Mouse (Mus musculus): Measurements from ENCODE around the gene Zfp747. TPM values are rescaled to one million over a fixed set of nuclear protein-coding genes. Genes with fewer than 3 reads are reported as not detected.
A peak's percentile ranks its signal among the peaks of the same experiment; 100 is the strongest.
"Not testable (repeated sequence)": the region's sequence is repeated elsewhere in the genome, so short reads cannot be mapped to it uniquely, and the experiment has no call there.

The Zfp747 gene
- polyA plus RNA-seq, 1 experiment from 2014 or later, result 5.4 TPM

DNA sequence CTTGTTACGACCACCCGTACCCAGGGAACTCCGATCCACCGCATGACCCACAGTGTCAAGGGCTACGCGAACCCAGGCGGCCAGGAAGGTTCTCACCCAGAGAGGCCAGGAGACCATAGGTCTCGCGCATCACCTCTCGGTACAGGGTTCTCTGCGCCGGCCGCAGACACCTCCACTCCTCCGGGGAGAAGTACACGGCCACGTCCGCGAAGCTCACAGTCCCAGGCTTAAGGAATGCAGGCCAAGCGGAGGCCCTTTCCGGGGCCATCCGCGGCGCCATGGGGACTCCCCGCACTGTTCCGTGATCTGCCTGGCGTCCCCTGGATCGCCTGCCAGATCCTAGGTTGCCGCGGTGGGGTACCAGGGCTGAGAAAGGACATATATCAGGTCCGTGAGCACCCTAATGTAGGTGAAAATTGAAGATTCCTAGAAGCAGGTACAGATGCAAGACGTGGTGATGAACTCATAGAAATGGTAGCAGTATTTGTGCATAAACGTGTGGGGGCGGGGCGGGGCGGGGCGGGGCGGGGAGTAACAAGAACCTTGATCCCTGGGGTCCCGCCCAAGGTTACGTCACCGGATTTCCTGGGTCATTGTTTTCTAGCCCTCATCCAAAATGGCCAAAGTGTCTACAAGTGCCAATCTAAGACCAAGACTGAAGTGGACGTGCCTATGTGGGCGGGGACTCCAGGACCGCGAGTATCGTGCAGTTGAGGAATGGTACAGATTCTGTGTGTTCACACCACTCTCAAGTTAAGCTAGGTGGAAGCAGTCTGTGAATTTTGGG is 17.5 kb upstream of the Zfp747 start, which contains the start of gene E430018J23Rik:
E430018J23Rik (minus strand) TSS at position 473 of the 787 bp plus-strand sequence.
- H3K4me2 ChIP-seq (replicated peaks; ENCODE audit: low read depth), result peak within 1 kb of the TSS; percentile 75
- 0 out of 2 replicates have a peak, but pooled peaks cover 2% of the 10 kb centered on the region for H3K4me1 ChIP-seq (replicated peaks; ENCODE audit: control insufficient read depth, insufficient read depth)
- H3K27me3 ChIP-seq (ENCODE audit: control insufficient read depth, insufficient read depth, low read length), result no peaks in the 10 kb centered on the region
- H3K4me3 ChIP-seq (ENCODE audit: low read depth, low read length), result peak within 1 kb of the TSS; percentile 76
- WGBS, result under 1% methylated on average over 42 of the region's 45 CpGs
- H3K9ac ChIP-seq (ENCODE audit: low read length), result peak within 1 kb of the TSS; percentile 87
- peaks cover 2% of the 10 kb centered on the region; the same call in 1 of the 2 replicates for H3K36me3 ChIP-seq (ENCODE audit: control insufficient read depth, insufficient read depth, low read length)
- DNase-seq (ENCODE audit: low spot score) (peak; percentile 98), ATAC-seq (ENCODE audit: low FRiP score, low TSS enrichment) (peak; percentile 97)
- no peak for TF ChIP-seq EP300 (optimal IDR thresholded peaks at IDR 0.05)
- no peak for TF ChIP-seq CTCF (IDR thresholded peaks at IDR 0.05; ENCODE audit: low read depth)
- peak within 1 kb of the TSS; percentile 93 for H3K27ac ChIP-seq (replicated peaks)
- H3K9me3 ChIP-seq (ENCODE audit: control insufficient read depth, low read length), result no peaks in the 10 kb centered on the region

DNA sequence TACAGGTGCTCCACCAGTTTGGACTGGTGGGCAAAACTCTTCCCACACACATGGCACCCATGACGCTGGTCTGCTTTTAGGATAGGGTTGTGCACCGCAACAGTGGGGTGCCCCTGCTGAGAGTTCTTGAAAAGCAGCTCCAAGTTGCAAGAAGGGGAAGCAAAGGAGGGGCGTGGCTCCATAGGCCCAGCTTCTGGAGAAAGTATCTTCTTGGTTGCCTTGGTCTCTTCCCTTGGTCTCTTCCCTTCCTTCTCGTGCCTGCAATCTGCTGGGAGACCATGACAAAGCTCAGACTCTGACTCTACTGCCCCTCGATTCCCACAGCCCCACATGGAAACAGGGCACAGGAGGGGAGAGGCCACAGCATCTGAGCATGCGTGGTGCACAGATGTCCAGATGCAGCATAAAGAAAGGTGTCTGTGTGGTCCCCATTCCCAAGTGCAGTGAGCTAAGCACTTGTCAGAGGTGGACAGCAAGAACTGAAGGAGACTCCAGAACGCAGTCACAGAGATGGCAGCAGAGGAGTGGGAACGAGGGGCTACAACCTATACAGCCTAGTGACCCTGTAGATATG is 16.5 kb upstream of the Zfp747 start:
- H3K9me3 ChIP-seq (ENCODE audit: control insufficient read depth, low read length), result no peaks in the 10 kb centered on the region
- H3K4me1 ChIP-seq (replicated peaks; ENCODE audit: control insufficient read depth, insufficient read depth), result 0 out of 2 replicates have a peak, but pooled peaks cover 2% of the 10 kb centered on the region
- H3K4me2 ChIP-seq (replicated peaks; ENCODE audit: low read depth), result peak overlapping the region; percentile 75
- WGBS, result 79% methylated on average over 8 of the region's 8 CpGs
- no peaks in the 10 kb centered on the region for H3K27me3 ChIP-seq (ENCODE audit: control insufficient read depth, insufficient read depth, low read length)
- H3K4me3 ChIP-seq (ENCODE audit: low read depth, low read length), result peak overlapping the region; percentile 76
- ATAC-seq (ENCODE audit: low FRiP score, low TSS enrichment), result no peak
- no peak for DNase-seq (ENCODE audit: low spot score)
- H3K9ac ChIP-seq (ENCODE audit: low read length), result peak overlapping the region; percentile 87
- H3K27ac ChIP-seq (replicated peaks), result no peak overlapping the region
- TF ChIP-seq CTCF (IDR thresholded peaks at IDR 0.05; ENCODE audit: low read depth) (no peak), EP300 (optimal IDR thresholded peaks at IDR 0.05) (no peak)
- peaks cover 2% of the 10 kb centered on the region; the same call in 1 of the 2 replicates for H3K36me3 ChIP-seq (ENCODE audit: control insufficient read depth, insufficient read depth, low read length)

DNA sequence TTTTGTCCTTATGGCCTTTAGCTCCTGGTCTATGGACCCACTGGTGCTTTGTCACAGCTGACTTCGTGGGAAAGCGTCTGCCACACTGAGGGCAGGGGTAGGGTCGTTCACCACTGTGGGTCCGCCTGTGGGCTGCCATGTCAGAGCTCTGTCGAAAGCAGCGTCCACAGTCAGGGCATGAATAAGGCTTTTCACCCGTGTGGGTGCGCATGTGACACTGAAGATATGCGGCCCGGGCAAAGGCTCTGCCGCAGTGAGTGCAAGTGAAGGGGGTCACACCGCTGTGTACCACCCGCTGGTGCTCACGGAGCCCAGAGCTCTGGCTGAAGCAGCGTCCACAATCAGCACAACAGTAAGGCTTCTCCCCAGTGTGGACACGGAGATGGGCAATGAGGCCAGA is 15.7 kb upstream of the Zfp747 start:
- Histone ChIP-seq H3K4me2 (replicated peaks; ENCODE audit: low read depth) (no peak overlapping the region), H3K27me3 (ENCODE audit: control insufficient read depth, insufficient read depth, low read length) (no peaks in the 10 kb centered on the region), H3K9ac (ENCODE audit: low read length) (no peak overlapping the region), H3K27ac (replicated peaks) (no peak overlapping the region), H3K36me3 (ENCODE audit: control insufficient read depth, insufficient read depth, low read length) (peaks cover 2% of the 10 kb centered on the region; the same call in 1 of the 2 replicates), H3K4me3 (ENCODE audit: low read depth, low read length) (no peak overlapping the region), H3K4me1 (replicated peaks; ENCODE audit: control insufficient read depth, insufficient read depth) (0 out of 2 replicates have a peak, but pooled peaks cover 2% of the 10 kb centered on the region), H3K9me3 (ENCODE audit: control insufficient read depth, low read length) (no peaks in the 10 kb centered on the region)
- WGBS, result 97% methylated on average over 16 of the region's 16 CpGs
- ATAC-seq (ENCODE audit: low FRiP score, low TSS enrichment), result no peak
- TF ChIP-seq EP300 (optimal IDR thresholded peaks at IDR 0.05) (no peak), CTCF (IDR thresholded peaks at IDR 0.05; ENCODE audit: low read depth) (no peak)
- DNase-seq (ENCODE audit: low spot score), result no peak

DNA sequence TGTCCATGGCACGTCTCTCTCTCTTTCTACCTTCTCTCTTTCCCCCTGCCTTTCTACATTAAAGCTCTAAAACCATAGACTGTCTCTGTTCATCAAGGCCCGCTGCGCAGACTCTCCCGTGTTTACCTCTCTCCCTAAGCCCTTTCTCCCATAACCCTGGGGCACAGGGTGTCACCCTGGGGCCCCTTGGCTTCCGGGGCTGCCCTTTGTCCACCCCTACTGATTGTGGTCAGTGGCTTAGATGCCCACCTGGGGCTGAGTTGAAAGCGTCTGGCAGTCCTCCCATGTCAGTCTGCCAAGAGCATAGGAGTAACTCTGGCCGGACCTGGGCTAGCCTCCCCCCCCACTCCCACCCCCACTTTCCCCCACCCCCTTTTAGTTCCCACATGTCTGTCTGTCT is 14.5 kb upstream of the Zfp747 start:
- 75% methylated on average over 7 of the region's 7 CpGs for WGBS
- no peak for ATAC-seq (ENCODE audit: low FRiP score, low TSS enrichment)

DNA sequence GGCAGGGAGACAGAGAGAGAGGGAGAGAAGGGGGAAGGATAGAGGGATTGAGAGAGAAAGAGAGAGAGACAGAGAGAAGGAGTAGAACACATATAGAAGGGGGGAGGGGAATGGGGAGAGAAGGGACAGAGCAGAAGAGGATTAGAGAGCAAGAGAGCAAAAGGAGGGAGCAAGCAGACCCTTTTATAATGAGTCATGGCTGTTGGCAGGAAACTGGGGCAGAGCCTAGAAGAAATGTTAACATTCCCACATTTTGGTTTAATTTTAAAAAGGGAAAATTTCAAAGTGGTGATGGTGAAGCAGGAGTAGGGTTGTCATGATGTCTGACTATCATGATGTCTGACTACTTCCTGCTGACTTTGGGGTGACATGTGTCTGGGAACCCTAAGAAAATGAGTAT is 12.4 kb upstream of the Zfp747 start:
- not testable (repeated sequence) for H3K36me3 ChIP-seq (ENCODE audit: control insufficient read depth, insufficient read depth, low read length); H3K4me2 ChIP-seq (replicated peaks; ENCODE audit: low read depth); H3K4me1 ChIP-seq (replicated peaks; ENCODE audit: control insufficient read depth, insufficient read depth); H3K4me3 ChIP-seq (ENCODE audit: low read depth, low read length); H3K9ac ChIP-seq (ENCODE audit: low read length); H3K27ac ChIP-seq (replicated peaks); H3K27me3 ChIP-seq (ENCODE audit: control insufficient read depth, insufficient read depth, low read length); DNase-seq (ENCODE audit: low spot score); H3K9me3 ChIP-seq (ENCODE audit: control insufficient read depth, low read length); ATAC-seq (ENCODE audit: low FRiP score, low TSS enrichment)

More for the DNA sequence above, 14.5 kb upstream of the Zfp747 start:
- Histone ChIP-seq H3K9me3 (ENCODE audit: control insufficient read depth, low read length) (no peaks in the 10 kb centered on the region), H3K4me3 (ENCODE audit: low read depth, low read length) (no peak overlapping the region), H3K27me3 (ENCODE audit: control insufficient read depth, insufficient read depth, low read length) (no peaks in the 10 kb centered on the region), H3K36me3 (ENCODE audit: control insufficient read depth, insufficient read depth, low read length) (peaks cover 2% of the 10 kb centered on the region; the same call in 1 of the 2 replicates), H3K4me2 (replicated peaks; ENCODE audit: low read depth) (no peak overlapping the region), H3K27ac (replicated peaks) (no peak overlapping the region), H3K9ac (ENCODE audit: low read length) (no peak overlapping the region), H3K4me1 (replicated peaks; ENCODE audit: control insufficient read depth, insufficient read depth) (0 out of 2 replicates have a peak, but pooled peaks cover 2% of the 10 kb centered on the region)
- no peak for TF ChIP-seq CTCF (IDR thresholded peaks at IDR 0.05; ENCODE audit: low read depth)
- TF ChIP-seq EP300 (optimal IDR thresholded peaks at IDR 0.05), result no peak
- DNase-seq (ENCODE audit: low spot score), result no peak

Measured in stomach, postnatal 0 days (tissue).